Mouse (Mus musculus) liver, embryonic 14.5 days (tissue): ENCODE measurements around the gene Lrfn5.

ENCODE experiments used
- CTCF ChIP-seq: IDR thresholded peaks from 2 replicates; pipeline ENCODE4 v1.5.1; 2016; ENCODE audit warnings: antibody characterized with exemption, low read depth, control low read depth
- EP300 ChIP-seq: IDR thresholded peaks from 2 replicates; pipeline ENCODE4 v1.6.1; 2016; ENCODE audit warnings: antibody characterized with exemption, low read depth

GRCm38 (mm10) chr12:61654380-61654779 is 131.4 kb downstream of the Lrfn5 start:
- TF ChIP-seq CTCF (no peak), EP300 (no peak)
